Mouse (Mus musculus): ENCODE data around the gene Gm4981. TPM values are rescaled to one million over a fixed set of nuclear protein-coding genes. Genes with fewer than 3 reads are reported as not detected.

Gene Gm4981
- not detected for total RNA-seq (2023)

GRCm38 (mm10) chr10:58236613-58237012, at the start of gene Gm4981:
TSS of gene Gm4981 (minus strand) at chr10:58236701.

GRCm38 (mm10) chr10:58255213-58255892, 18.9 kb upstream of the Gm4981 start, which contains the start of gene Gcc2:
TSS of gene Gcc2 (plus strand) at chr10:58255497.

DNA sequence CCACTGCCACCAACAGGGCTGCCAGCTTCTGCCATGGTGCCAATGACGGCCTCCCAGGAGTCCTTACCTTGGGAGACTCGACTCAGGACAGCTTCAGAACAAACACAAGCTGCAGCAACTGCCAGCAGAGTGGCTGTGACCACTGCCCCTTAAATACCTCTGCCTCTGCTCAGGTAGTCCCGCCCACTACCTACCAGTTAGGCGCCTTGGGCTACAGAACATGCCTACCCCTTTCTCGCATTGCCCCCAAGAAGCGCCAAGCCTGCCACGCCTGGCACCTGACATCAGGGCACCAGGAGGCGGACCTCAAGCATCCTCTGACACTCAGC, 3.9 kb downstream of the Gm4981 start, which contains the start of gene Duxf3:
Duxf3 (minus strand) TSS at position 35 of the 329 bp plus-strand sequence.

GRCm38 (mm10) chr10:58224827-58225785, 11.4 kb downstream of the Gm4981 start, which contains the start of gene AW822073:
TSS of gene AW822073 (minus strand) at chr10:58224930.

Other genes with a start within 250 kb of the Gm4981 start
- gene AW822073, start 11.8 kb downstream of the Gm4981 start, total RNA-seq (2023) = not detected
- gene Duxf3, start 4.0 kb downstream of the Gm4981 start, total RNA-seq (2023) = not detected
- 10 to 100 TPM; 34.2 to 37.2 TPM for gene Gcc2, start 18.8 kb upstream of the Gm4981 start, total RNA-seq (2023)
- gene Lims1, start 86.8 kb upstream of the Gm4981 start, total RNA-seq (2023) = 10 to 100 TPM; 53.7 to 60.0 TPM
- gene Ranbp2, start 210.2 kb upstream of the Gm4981 start, total RNA-seq (2023) = 100 to 1,000 TPM; 144 to 166 TPM